Mouse (Mus musculus): Measurements from ENCODE around the gene Ddx19a. TPM values are rescaled to one million over a fixed set of nuclear protein-coding genes. Genes with fewer than 3 reads are reported as not detected.

Ddx19a gene
- polyA plus RNA-seq (2012; rRNA removed) = 28.3 and 30.8 TPM in 2 replicates

DNA sequence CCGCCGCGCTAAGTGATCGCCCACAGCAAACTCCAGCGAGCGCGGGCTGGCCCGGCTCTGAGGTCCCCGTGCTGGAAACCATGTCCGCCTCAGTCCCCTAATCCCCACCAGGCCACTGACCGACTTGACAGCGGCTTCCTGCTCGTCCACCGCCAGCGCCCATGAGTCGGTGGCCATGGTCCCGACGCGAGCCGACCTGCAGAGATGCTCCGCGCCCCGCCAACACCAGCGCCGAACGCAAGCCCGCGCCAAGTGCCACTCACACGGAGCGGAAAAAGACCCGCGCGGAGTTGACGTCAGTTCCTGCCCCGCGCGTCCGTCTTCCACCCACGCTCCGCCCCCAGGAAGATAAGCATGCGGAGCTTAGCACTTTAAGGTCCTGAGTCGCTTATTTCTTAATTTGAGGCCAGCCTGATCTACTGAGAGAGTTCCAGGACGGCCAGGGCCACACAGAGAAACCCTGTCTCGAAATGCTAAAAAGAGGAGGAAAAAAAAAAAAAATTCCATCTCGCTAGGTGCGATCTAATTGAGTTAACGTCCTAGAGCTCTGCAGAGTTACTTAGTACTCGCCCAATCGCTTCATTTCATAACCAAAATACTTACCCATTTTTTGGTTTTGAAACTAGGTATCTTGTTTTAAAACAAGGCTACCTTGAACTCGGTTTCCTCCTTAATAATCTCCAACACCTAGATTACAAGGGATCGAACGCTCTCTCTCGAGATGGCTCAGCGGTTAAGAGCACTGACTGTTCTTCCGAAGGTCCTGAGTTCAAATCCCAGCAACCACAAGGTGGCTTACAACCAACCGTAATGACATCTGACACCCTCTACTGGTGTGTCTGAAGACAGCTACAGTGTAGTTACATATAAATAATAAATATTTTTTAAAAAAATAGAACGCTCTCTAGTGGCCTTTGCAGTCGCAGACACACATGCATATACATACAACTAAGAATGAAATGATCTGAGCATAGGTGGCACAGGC lies at the start of gene Ddx19a:
Gene Ddx19a, minus strand, starts transcription at position 254 of the 985 bp plus-strand sequence.

DNA sequence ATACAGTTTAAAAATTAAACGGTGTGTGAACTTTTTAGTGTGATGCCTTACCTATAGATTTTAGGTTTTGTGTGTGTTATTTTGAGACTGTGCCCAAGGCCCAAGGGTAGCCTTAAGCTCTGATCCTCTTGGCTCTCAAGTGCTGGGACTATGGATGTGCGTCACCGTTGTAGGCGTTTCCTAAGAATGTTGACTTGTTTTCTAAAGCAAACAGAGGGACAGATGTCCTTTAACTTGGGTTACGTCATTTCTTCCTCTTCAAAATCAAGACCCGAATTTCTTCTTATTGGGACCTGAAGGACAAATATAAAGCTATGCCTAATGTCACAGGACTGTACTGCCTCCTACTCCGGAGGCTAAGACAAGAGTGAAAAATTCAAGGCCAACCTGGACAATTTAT lies 35.3 kb upstream of the Ddx19a start, which contains the start of gene Aars:
Gene Aars, plus strand, starts transcription at position 229 of the 400 bp plus-strand sequence.

DNA sequence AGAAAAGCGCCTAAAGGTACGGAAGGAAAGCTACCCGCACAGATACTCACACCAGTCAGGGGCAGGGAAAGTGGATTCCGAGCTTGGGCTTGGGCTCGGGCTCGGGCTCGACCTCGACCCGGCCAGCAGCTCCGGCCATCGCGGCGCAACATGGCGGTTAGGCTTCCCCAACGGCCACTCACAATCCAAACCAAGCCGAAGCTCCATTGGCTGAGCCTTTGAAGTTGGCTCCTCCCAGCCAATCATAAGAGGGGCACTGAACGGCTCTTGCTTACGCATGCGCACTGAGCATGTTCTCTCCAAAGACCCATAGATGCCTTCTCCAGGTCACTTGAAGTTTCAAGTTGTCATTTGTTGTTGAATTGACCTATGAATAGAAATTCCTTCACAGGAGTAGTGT lies 34.0 kb upstream of the Ddx19a start, which contains the start of gene Ddx19b:
Gene Ddx19b, minus strand, starts transcription at position 180 of the 400 bp plus-strand sequence.

Other genes with a start within 250 kb of the Ddx19a start
- 0.01 and 0.07 TPM in 2 replicates for gene Il34, start 191.9 kb downstream of the Ddx19a start, polyA plus RNA-seq (2012; rRNA removed)
- 14.3 and 16.8 TPM in 2 replicates for gene Cog4, start 151.2 kb downstream of the Ddx19a start, polyA plus RNA-seq (2012; rRNA removed)
- gene Sf3b3, start 151.0 kb downstream of the Ddx19a start, polyA plus RNA-seq (2012; rRNA removed) = 34.8 and 40.3 TPM in 2 replicates
- 2.0 and 2.6 TPM in 2 replicates for gene Fuk, start 95.3 kb downstream of the Ddx19a start, polyA plus RNA-seq (2012; rRNA removed)
- 9.7 and 11.0 TPM in 2 replicates for gene St3gal2, start 77.9 kb downstream of the Ddx19a start, polyA plus RNA-seq (2012; rRNA removed)
- 2.5 and 2.9 TPM in 2 replicates for gene Ddx19b, start 34.0 kb upstream of the Ddx19a start, polyA plus RNA-seq (2012; rRNA removed)
- 32.5 and 33.3 TPM in 2 replicates for gene Aars, start 35.3 kb upstream of the Ddx19a start, polyA plus RNA-seq (2012; rRNA removed)
- gene Exosc6, start 58.5 kb upstream of the Ddx19a start, polyA plus RNA-seq (2012; rRNA removed) = 5.6 and 7.6 TPM in 2 replicates
- not detected in 2 replicates for gene Clec18a, start 94.6 kb upstream of the Ddx19a start, polyA plus RNA-seq (2012; rRNA removed)
- gene Pdpr, start 96.8 kb upstream of the Ddx19a start, polyA plus RNA-seq (2012; rRNA removed) = 1.8 and 1.9 TPM in 2 replicates